ENCODE assay signal across 18 mouse cellular contexts in the genomic region with DNA sequence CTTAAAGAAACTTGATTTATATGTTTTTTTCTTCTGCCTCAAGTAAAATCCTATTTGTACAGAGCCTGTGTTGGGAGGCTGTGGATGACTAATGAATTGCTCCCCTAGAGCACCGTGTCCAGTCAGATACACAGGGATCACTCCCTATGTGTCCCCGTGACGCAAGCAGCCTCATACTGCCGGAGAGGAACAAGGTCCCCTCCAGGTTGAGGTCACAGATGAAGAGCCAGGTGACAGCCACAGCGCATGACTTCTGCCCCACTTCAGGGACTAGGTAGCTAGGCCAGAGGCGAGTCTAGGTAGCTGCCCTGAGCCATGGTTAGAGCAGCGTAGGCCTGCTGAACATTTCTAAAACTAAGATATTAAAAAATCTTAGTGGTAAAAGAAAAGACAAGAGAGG. TPM values are rescaled to one million over a fixed set of nuclear protein-coding genes. Genes with fewer than 3 reads are reported as not detected.
"Had no signal": no experiment of that assay in that cellular context is flagged by ENCODE, and none has a peak within 500 bp of the region (broad histone marks: within the 10 kb centered on the region; RNA-seq: fewer than 3 reads in every experiment).

No protein-coding gene starts in this region.

- DNase-seq: lung, adult 2 months; lung, postnatal 14 days; lung, postnatal 36 days; right cerebral cortex, postnatal 14 days; thymus, adult 2 months; thymus, postnatal 25 days; thymus, postnatal 4 days had no signal

- ATAC-seq: lung, postnatal 0 days; midbrain, embryonic 13.5 days; midbrain, embryonic 15.5 days had no signal

- H3K36me3 ChIP-seq: liver, embryonic 15.5 days had no signal

- H3K4me1 ChIP-seq: midbrain, embryonic 13.5 days had no signal

- H3K27ac ChIP-seq: liver, embryonic 15.5 days; lung, embryonic 15.5 days; macrophage; midbrain, embryonic 13.5 days; midbrain, embryonic 15.5 days; neural tube, embryonic 12.5 days; stomach, embryonic 15.5 days; stomach, postnatal 0 days had no signal

- H3K4me3 ChIP-seq: liver, embryonic 15.5 days; lung, embryonic 15.5 days; megakaryocyte, embryonic 14.5 days; midbrain, embryonic 13.5 days; midbrain, embryonic 15.5 days; neural tube, embryonic 12.5 days; stomach, embryonic 15.5 days had no signal

- H3K4me2 ChIP-seq: liver, embryonic 15.5 days; lung, embryonic 15.5 days; midbrain, embryonic 13.5 days; midbrain, embryonic 15.5 days; neural tube, embryonic 12.5 days; stomach, embryonic 15.5 days had no signal

- H3K27me3 ChIP-seq: lung, embryonic 15.5 days; midbrain, embryonic 13.5 days; midbrain, embryonic 15.5 days; neural tube, embryonic 12.5 days; stomach, embryonic 15.5 days had no signal

- H3K9ac ChIP-seq: liver, embryonic 15.5 days; lung, embryonic 15.5 days; midbrain, embryonic 13.5 days; midbrain, embryonic 15.5 days; neural tube, embryonic 12.5 days; stomach, embryonic 15.5 days had no signal

- H3K9me3 ChIP-seq: liver, embryonic 15.5 days; lung, embryonic 15.5 days; midbrain, embryonic 13.5 days; midbrain, embryonic 15.5 days; neural tube, embryonic 12.5 days; stomach, embryonic 15.5 days had no signal

RNA-seq across cellular contexts. Expression of a gene that starts 11.1 kb away (rescaled TPM):
- total RNA-seq: monocyte, adult 5-6 weeks had no signal
